Mouse (Mus musculus): ENCODE data around the gene Adck2.

DNA sequence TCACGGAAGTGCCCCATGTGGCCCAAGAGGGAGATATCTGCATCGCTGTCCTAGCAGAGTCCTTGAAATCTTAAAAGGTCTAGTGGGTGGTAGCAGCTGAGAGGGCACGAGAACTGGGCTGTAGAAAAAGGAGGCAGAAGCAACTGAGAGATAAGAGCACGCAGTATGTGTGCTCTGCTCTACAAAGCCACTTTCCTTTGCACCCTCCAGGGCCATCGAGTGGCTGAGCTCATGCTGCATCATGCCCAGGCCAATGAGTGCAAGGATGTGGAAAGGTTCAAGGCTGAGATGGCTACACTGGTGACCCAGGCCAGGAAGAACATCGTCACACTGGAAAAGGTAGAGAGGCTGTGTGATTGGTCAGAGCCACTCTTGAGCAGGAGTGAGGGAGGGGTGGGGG lies 11.8 kb downstream of the Adck2 start, which contains the start of gene Gm42420:
- TF ChIP-seq CTCF (IDR thresholded peaks at IDR 0.05; ENCODE audit: control insufficient read depth, insufficient read depth, insufficient read length) (no peak), MAX (IDR thresholded peaks at IDR 0.05) (no peak), USF1 (IDR thresholded peaks at IDR 0.05; ENCODE audit: low read depth) (no peak), MYOD1 (IDR thresholded peaks at IDR 0.05; ENCODE audit: control insufficient read depth, insufficient read length, low read depth) (no peak)
